Mouse (Mus musculus) C2C12 (cell line): Measurements from ENCODE around the gene Vps26a. TPM values are rescaled to one million over a fixed set of nuclear protein-coding genes. Genes with fewer than 3 reads are reported as not detected.

Experiments used
- H3K27me3 ChIP-seq: one replicate; pipeline ENCODE4 v1.6.1; 2011; ENCODE audit not compliant: control insufficient read depth, insufficient read depth, insufficient read length
- H3K36me3 ChIP-seq: one replicate; pipeline ENCODE4 v1.6.1; 2011; ENCODE audit not compliant: control insufficient read depth, insufficient read depth
- H3K4me3 ChIP-seq: one replicate; pipeline ENCODE4 v1.5.1; 2011; ENCODE audit warnings: mild to moderate bottlenecking, control low read depth; ENCODE audit not compliant: poor library complexity, insufficient read depth, severe bottlenecking
- H3K79me2 ChIP-seq: one replicate; pipeline ENCODE4 v1.6.1; 2011; ENCODE audit not compliant: control insufficient read depth, insufficient read depth
- H3K79me3 ChIP-seq: one replicate; pipeline ENCODE4 v1.6.1; 2011; ENCODE audit warnings: low read depth, control low read depth
- H3ac ChIP-seq: one replicate; pipeline ENCODE3; 2011; ENCODE audit warnings: low read depth; ENCODE audit not compliant: control insufficient read depth, insufficient read length
- CEBPB ChIP-seq: IDR thresholded peaks from one replicate; pipeline ENCODE4 v1.6.1; 2011; ENCODE audit warnings: low read depth, mild to moderate bottlenecking, control low read depth, moderate library complexity
- CTCF ChIP-seq: IDR thresholded peaks from one replicate; pipeline ENCODE4 v1.5.1; 2011; ENCODE audit not compliant: control insufficient read depth, insufficient read depth, insufficient read length
- FOSL1 ChIP-seq: IDR thresholded peaks from one replicate; pipeline ENCODE4 v1.8.0; 2011; ENCODE audit warnings: mild to moderate bottlenecking, low read length; ENCODE audit not compliant: poor library complexity, insufficient read depth, severe bottlenecking
- MAX ChIP-seq: IDR thresholded peaks from one replicate; pipeline ENCODE4 v1.6.1; 2011; ENCODE audit warnings: mild to moderate bottlenecking, control low read depth
- MYOD1 ChIP-seq: IDR thresholded peaks from one replicate; pipeline ENCODE4 v1.6.1; 2011; ENCODE audit warnings: low read depth; ENCODE audit not compliant: control insufficient read depth, insufficient read length
- MYOG ChIP-seq: IDR thresholded peaks from one replicate; pipeline ENCODE4 v1.6.1; 2011; ENCODE audit not compliant: control insufficient read depth, insufficient read length; ENCODE audit errors: extremely low read depth
- USF1 ChIP-seq: IDR thresholded peaks from one replicate; pipeline ENCODE4 v1.6.1; 2011; ENCODE audit warnings: low read depth, mild to moderate bottlenecking, control low read depth, moderate library complexity
- long read RNA-seq, 2 experiments: library from polyadenylated mRNA; unstranded; transcript quantifications; one replicate each; pipeline ENCODE4 v2.0.0; 2019 to 2020
- polyA plus RNA-seq: library from polyadenylated mRNA; unstranded; fragments of >200 nt; fragmentation: generic; extraction: Trizol; gene quantifications from one replicate; pipeline ENCODE4 v1.2.1, GENCODE M21; 2012; ENCODE audit warnings: missing spikeins

Gene Vps26a
- 22.7 TPM for polyA plus RNA-seq
- long read RNA-seq, experiment 1, transcript Vps26a-202 (9 exons, 2,597 nt) = major isoform, 96 of 117 reads
- long read RNA-seq, experiment 1, partial matches to known transcripts = 6 of 117 reads
- long read RNA-seq, experiment 1, other reads (novel, unspliced or antisense) = 15 of 117 reads
- long read RNA-seq, experiment 2, transcript Vps26a-202 (9 exons, 2,597 nt) = major isoform, 490 of 549 reads
- long read RNA-seq, experiment 2, partial matches to known transcripts = 8 of 549 reads
- long read RNA-seq, experiment 2, other reads (novel, unspliced or antisense) = 50 of 549 reads

GRCm38 (mm10) chr10:62486618-62487415 is at the start of gene Vps26a:
Vps26a (minus strand) TSS chr10:62486805.
- TF ChIP-seq CTCF (no peak), MAX (peak; percentile 16), MYOG (no peak), USF1 (peak; percentile 96), CEBPB (peak; percentile 87)
- H3K27me3 ChIP-seq = no peaks in the 10 kb centered on the region
- H3K4me3 ChIP-seq = peak within 1 kb of the TSS; percentile 94
- peaks cover 47% of the 10 kb centered on the region for H3K79me2 ChIP-seq
- peaks cover 5% of the 10 kb centered on the region for H3K36me3 ChIP-seq
- peaks cover 40% of the 10 kb centered on the region for H3K79me3 ChIP-seq
- peak within 1 kb of the TSS; percentile 81 for H3ac ChIP-seq

DNA sequence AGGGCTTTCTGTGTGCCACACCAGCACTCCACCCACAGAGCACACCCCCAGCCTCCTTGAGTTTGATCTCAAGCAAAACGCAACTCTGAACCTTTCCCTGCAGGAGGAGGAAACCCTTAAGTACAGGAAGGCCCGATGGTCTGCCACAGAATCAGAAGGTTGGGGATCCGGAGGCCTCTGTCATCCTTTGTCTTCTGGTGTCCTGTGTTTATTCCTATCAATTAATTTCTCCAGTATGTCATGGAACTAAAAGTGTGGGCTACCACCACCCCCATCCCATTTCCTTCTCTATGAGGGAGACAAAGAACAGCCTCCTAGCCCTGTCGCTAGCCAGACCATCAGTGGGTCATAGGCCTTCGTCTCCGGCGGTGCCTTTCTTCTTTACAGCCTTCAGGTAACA is 47.9 kb upstream of the Vps26a start:
- TF ChIP-seq CTCF (no peak), FOSL1 (no peak), MAX (no peak), USF1 (no peak), MYOG (no peak)
- no peak overlapping the region for H3ac ChIP-seq
- peaks cover 10% of the 10 kb centered on the region for H3K27me3 ChIP-seq
- H3K4me3 ChIP-seq = no peak overlapping the region
- H3K79me2 ChIP-seq = no peaks in the 10 kb centered on the region
- no peaks in the 10 kb centered on the region for H3K36me3 ChIP-seq
- no peaks in the 10 kb centered on the region for H3K79me3 ChIP-seq

DNA sequence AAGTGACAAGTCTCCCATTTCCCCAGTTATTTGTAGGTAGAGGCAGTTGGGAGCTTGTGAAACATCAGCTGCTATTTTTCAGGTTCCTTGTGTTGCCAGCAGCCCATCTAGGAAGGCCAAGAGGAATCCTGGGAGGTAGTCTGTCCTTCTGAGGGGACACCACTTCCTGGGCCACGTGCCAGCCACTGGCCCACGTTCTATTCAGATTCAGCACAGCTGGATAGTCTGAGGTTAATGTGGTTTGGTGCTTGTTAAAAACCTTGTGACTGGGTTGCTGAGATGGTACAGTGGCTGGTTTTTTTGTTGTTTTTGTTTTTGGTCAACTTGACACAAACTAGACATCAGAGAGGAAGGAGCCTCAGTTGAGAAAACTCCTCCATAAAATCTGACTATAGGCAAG is 46.2 kb upstream of the Vps26a start:
- Histone ChIP-seq H3K79me3 (no peaks in the 10 kb centered on the region), H3ac (no peak overlapping the region), H3K79me2 (no peaks in the 10 kb centered on the region)

GRCm38 (mm10) chr10:62530183-62530582 is 43.6 kb upstream of the Vps26a start:
- H3K36me3 ChIP-seq = no peaks in the 10 kb centered on the region
- H3K4me3 ChIP-seq = no peak overlapping the region
- no peaks in the 10 kb centered on the region for H3K79me3 ChIP-seq
- H3K79me2 ChIP-seq = no peaks in the 10 kb centered on the region
- no peak overlapping the region for H3ac ChIP-seq
- TF ChIP-seq MYOD1 (no peak), CEBPB (no peak), FOSL1 (no peak), CTCF (no peak), USF1 (no peak), MAX (no peak), MYOG (no peak)
- peaks cover 5% of the 10 kb centered on the region for H3K27me3 ChIP-seq

More for the DNA sequence above, 46.2 kb upstream of the Vps26a start:
- H3K4me3 ChIP-seq = no peak overlapping the region
- H3K36me3 ChIP-seq = no peaks in the 10 kb centered on the region
- TF ChIP-seq MYOG (no peak), USF1 (peak; percentile 43), CEBPB (no peak), MYOD1 (peak; percentile 14)
- H3K27me3 ChIP-seq = peaks cover 5% of the 10 kb centered on the region

- no peak within 1 kb of the TSS for H3K4me3 ChIP-seq
- H3K36me3 ChIP-seq = no peaks in the 10 kb centered on the region
- no peaks in the 10 kb centered on the region for H3K79me2 ChIP-seq
- H3K79me3 ChIP-seq = no peaks in the 10 kb centered on the region
- no peak within 1 kb of the TSS for H3ac ChIP-seq
- TF ChIP-seq MAX = no peak
- no peak for TF ChIP-seq CEBPB
- TF ChIP-seq CTCF = no peak
- no peak for TF ChIP-seq FOSL1
- no peak for TF ChIP-seq USF1
- TF ChIP-seq MYOD1 = no peak
- no peak for TF ChIP-seq MYOG
- peaks cover 14% of the 10 kb centered on the region for H3K27me3 ChIP-seq
Observed at GRCm38 (mm10) chr10:62527351-62527750, 40.7 kb upstream of the Vps26a start, which contains the start of gene Srgn. Srgn (minus strand) TSS chr10:62527451.
